Mouse (Mus musculus) liver, embryonic 16.5 days (tissue): Measurements from ENCODE around the gene Coro1a. TPM values are rescaled to one million over a fixed set of nuclear protein-coding genes. Genes with fewer than 3 reads are reported as not detected.
"Not testable (repeated sequence)": the region's sequence is repeated elsewhere in the genome, so short reads cannot be mapped to it uniquely, and the experiment has no call there.

ENCODE experiments used
- ATAC-seq: fragments of 200-750 bp; cut with Nextera tagmentation; 2 replicates; pipeline ENCODE4 v1.8.0; 2017; ENCODE audit warnings: low read depth, mild to moderate bottlenecking, moderate number of reproducible peaks, moderate library complexity
- H3K27ac ChIP-seq: fragments of 300-500 bp; sonication (generic); 2 replicates; pipeline ENCODE4 v1.5.1; 2014; ENCODE audit warnings: mild to moderate bottlenecking, low read length
- H3K27me3 ChIP-seq: fragments of 300-500 bp; sonication (generic); 2 replicates; pipeline ENCODE4 v1.6.1; 2014; ENCODE audit warnings: low read depth, low read length, mixed read lengths; ENCODE audit not compliant: control insufficient read depth, insufficient read depth
- H3K36me3 ChIP-seq: fragments of 300-500 bp; sonication (generic); 2 replicates; pipeline ENCODE4 v1.6.1; 2014; ENCODE audit warnings: mild to moderate bottlenecking; ENCODE audit not compliant: control insufficient read depth, insufficient read depth
- H3K4me1 ChIP-seq: fragments of 300-500 bp; sonication (generic); 2 replicates; pipeline ENCODE4 v1.6.1; 2014; ENCODE audit warnings: low read depth, low read length, mixed read lengths; ENCODE audit not compliant: control insufficient read depth
- H3K4me2 ChIP-seq: fragments of 300-500 bp; sonication (generic); 2 replicates; pipeline ENCODE4 v1.6.1; 2014; ENCODE audit warnings: low read depth, low read length, mixed read lengths
- H3K4me3 ChIP-seq: fragments of 300-500 bp; sonication (generic); 2 replicates; pipeline ENCODE4 v1.5.1; 2014; ENCODE audit warnings: low read depth, mild to moderate bottlenecking, low read length
- H3K9ac ChIP-seq: fragments of 300-500 bp; sonication (generic); 2 replicates; pipeline ENCODE4 v1.6.1; 2014; ENCODE audit warnings: low read depth, low read length
- H3K9me3 ChIP-seq: fragments of 300-500 bp; sonication (generic); replicated peaks from 2 replicates; pipeline ENCODE4 v1.6.1; 2016; ENCODE audit warnings: low read length; ENCODE audit not compliant: control insufficient read depth
- WGBS: fragments of 180-500 bp; shearing (Covaris S2); extraction: QIAGEN DNeasy Blood & Tissue Kit; methylation state at CpG from one replicate; pipeline ENCODE4 v1.1.7; 2014; ENCODE audit not compliant: insufficient replicate concordance; 5-methylcytosine and 5-hydroxymethylcytosine counted together
- polyA plus RNA-seq: library from polyadenylated mRNA; unstranded; fragments of >200 nt; fragmentation: Nextera tagmentation; extraction: Ambion mirVana; gene quantifications from 2 replicates; pipeline ENCODE4 v1.2.1, GENCODE M21; 2015

The Coro1a gene
- polyA plus RNA-seq, 1 experiment from 2014 or later: 105 TPM

- peaks cover 4% of the 10 kb centered on the region; the same call in 1 of the 2 replicates for H3K36me3 ChIP-seq
- peaks cover 17% of the 10 kb centered on the region for H3K4me1 ChIP-seq
- no peak overlapping the region; the same call in 1 of the 2 replicates for H3K9ac ChIP-seq
- 58% methylated on average over 10 of the region's 10 CpGs for WGBS
- H3K4me3 ChIP-seq: peak overlapping the region; percentile 68
- H3K27ac ChIP-seq: no peak overlapping the region
- no peaks in the 10 kb centered on the region for H3K9me3 ChIP-seq
- H3K4me2 ChIP-seq: peak overlapping the region; percentile 94
- no peak for ATAC-seq
- no peaks in the 10 kb centered on the region for H3K27me3 ChIP-seq
These were observed 13.0 kb downstream of the Coro1a start for GRCm38 (mm10) chr7:126694441-126695051.

DNA sequence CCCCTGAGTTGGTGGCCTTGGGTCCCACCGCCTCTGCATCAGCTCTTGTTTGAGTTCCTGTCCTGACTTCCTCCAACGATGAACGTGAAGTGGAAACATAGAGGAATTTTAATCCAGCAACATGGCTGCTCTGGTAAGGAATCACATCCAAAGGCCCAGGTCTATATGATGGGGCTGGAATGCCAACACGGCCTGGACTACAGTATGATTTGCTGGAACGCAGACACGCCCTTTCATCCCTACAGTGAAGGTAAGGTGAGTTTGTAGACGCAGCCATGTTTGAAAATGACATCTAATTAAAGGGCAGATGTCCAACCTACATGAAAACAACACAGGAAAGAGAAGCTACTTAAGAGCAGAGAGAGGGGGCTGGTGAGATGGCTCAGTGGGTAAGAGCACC is 13.8 kb downstream of the Coro1a start:
- H3K4me1 ChIP-seq: peaks cover 17% of the 10 kb centered on the region
- H3K4me2 ChIP-seq: no peak overlapping the region
- H3K27ac ChIP-seq: no peak overlapping the region
- WGBS: 71% methylated on average over 7 of the region's 7 CpGs
- H3K4me3 ChIP-seq: no peak overlapping the region
- ATAC-seq: no peak
- H3K9me3 ChIP-seq: no peaks in the 10 kb centered on the region
- no peak overlapping the region for H3K9ac ChIP-seq
- H3K36me3 ChIP-seq: peaks cover 4% of the 10 kb centered on the region; the same call in 1 of the 2 replicates
- no peaks in the 10 kb centered on the region for H3K27me3 ChIP-seq

DNA sequence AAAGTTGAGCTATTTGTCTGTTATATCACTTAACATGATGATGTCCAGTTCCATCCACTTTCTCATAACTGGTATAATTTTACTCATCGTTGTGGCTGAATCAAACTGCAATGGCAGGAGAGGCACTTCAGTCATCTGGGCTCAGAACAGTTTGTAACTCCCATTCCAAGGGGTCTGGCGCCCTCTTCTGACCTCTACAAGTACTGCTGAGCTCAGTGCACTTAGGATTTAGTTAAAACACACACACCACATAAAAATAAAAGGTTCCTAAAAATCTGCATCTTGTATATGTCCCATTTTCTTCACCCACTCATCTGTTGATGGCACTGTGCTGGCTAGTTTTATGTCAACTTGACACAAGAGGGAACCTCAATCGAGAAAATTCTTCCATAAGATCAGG is 14.3 kb downstream of the Coro1a start:
- Histone ChIP-seq H3K27ac (no peak overlapping the region), H3K4me2 (no peak overlapping the region), H3K9ac (no peak overlapping the region), H3K4me1 (peaks cover 17% of the 10 kb centered on the region), H3K9me3 (no peaks in the 10 kb centered on the region), H3K4me3 (no peak overlapping the region), H3K36me3 (peaks cover 4% of the 10 kb centered on the region; the same call in 1 of the 2 replicates), H3K27me3 (no peaks in the 10 kb centered on the region)
- WGBS: 18% methylated on average over 3 of the region's 3 CpGs
- ATAC-seq: no peak

DNA sequence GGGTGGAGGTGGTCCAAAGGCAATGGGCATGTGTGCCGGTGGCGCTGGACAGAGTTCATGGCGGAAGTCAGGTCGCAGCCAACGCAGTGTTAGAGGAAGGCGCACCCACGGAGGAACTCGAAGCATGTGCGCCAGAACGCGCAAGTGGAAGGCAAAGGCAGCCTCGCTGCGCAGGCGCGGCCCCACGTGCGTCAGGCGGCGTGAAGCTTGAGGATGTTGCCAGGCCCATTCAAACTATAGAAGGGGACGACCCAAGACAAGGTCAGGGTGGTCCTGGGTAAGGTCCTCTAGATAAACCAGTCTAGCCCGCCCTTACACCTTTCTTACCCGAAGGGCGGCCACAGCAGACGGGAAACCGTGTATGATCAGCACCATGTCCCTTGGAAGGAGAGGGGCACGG is 15.2 kb downstream of the Coro1a start:
- Histone ChIP-seq H3K4me2 (no peak overlapping the region), H3K4me1 (peaks cover 17% of the 10 kb centered on the region), H3K27ac (no peak overlapping the region), H3K27me3 (no peaks in the 10 kb centered on the region), H3K36me3 (peaks cover 4% of the 10 kb centered on the region; the same call in 1 of the 2 replicates), H3K9me3 (no peaks in the 10 kb centered on the region), H3K4me3 (no peak overlapping the region), H3K9ac (no peak overlapping the region)
- ATAC-seq: no peak
- 91% methylated on average over 26 of the region's 26 CpGs for WGBS

GRCm38 (mm10) chr7:126691676-126692075 is 15.9 kb downstream of the Coro1a start:
- no peak for ATAC-seq
- 67% methylated on average over 5 of the region's 5 CpGs for WGBS
- Histone ChIP-seq H3K9me3 (no peaks in the 10 kb centered on the region), H3K4me2 (no peak overlapping the region), H3K4me3 (no peak overlapping the region), H3K9ac (no peak overlapping the region), H3K4me1 (peaks cover 12% of the 10 kb centered on the region), H3K27me3 (no peaks in the 10 kb centered on the region), H3K36me3 (peaks cover 4% of the 10 kb centered on the region; the same call in 1 of the 2 replicates), H3K27ac (no peak overlapping the region)

DNA sequence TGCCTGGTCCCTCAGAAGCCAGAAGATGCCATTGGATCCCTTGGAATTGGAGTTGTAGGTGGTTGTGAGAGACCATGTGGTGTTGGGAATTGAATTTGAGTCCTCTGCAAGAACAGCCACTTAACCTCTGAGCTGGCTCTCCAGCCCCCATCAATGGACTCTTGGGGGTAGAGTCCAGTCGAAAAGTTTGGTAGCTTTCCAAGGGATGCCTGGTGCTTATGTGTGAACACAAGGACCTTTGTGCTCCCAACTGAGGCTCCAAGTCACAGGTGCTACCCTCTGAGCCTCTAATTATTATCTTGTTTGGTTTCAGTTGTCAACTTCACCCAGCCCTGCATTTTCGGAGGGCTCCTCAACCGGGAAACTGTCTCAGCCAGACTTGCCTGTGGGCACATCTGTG is 16.9 kb downstream of the Coro1a start:
- ATAC-seq: no peak
- Histone ChIP-seq H3K9ac (no peak overlapping the region), H3K4me2 (no peak overlapping the region), H3K4me1 (peaks cover 8% of the 10 kb centered on the region), H3K27me3 (no peaks in the 10 kb centered on the region), H3K36me3 (peaks cover 4% of the 10 kb centered on the region; the same call in 1 of the 2 replicates), H3K9me3 (no peaks in the 10 kb centered on the region), H3K27ac (peak overlapping the region; percentile 34; the same call in 1 of the 2 replicates), H3K4me3 (no peak overlapping the region)
- WGBS: 63% methylated on average over 3 of the region's 3 CpGs

- 52% methylated on average over 3 of the region's 3 CpGs for WGBS
- Histone ChIP-seq H3K9ac (no peak overlapping the region), H3K4me2 (no peak overlapping the region), H3K27ac (peak overlapping the region; percentile 38; the same call in 1 of the 2 replicates), H3K9me3 (no peaks in the 10 kb centered on the region), H3K36me3 (peaks cover 4% of the 10 kb centered on the region; the same call in 1 of the 2 replicates), H3K4me3 (no peak overlapping the region), H3K27me3 (no peaks in the 10 kb centered on the region), H3K4me1 (peaks cover 3% of the 10 kb centered on the region)
- peak; percentile 64 for ATAC-seq
These were observed 18.6 kb downstream of the Coro1a start for GRCm38 (mm10) chr7:126689021-126689420.

- H3K36me3 ChIP-seq, H3K27ac ChIP-seq, H3K4me2 ChIP-seq, ATAC-seq, H3K27me3 ChIP-seq, H3K9ac ChIP-seq, H3K4me1 ChIP-seq, H3K9me3 ChIP-seq, H3K4me3 ChIP-seq: not testable (repeated sequence)
- whole genome bisulfite sequencing: 59% methylated on average over 4 of the region's 4 CpGs
These were observed 19.4 kb downstream of the Coro1a start for GRCm38 (mm10) chr7:126688156-126688555.

- H3K9ac ChIP-seq: no peak overlapping the region
- no peak overlapping the region for H3K4me2 ChIP-seq
- H3K9me3 ChIP-seq: no peaks in the 10 kb centered on the region
- ATAC-seq: no peak
- H3K27ac ChIP-seq: no peak overlapping the region
- no peaks in the 10 kb centered on the region for H3K27me3 ChIP-seq
- no peaks in the 10 kb centered on the region for H3K36me3 ChIP-seq
- no peak overlapping the region for H3K4me3 ChIP-seq
- 87% methylated on average over 5 of the region's 5 CpGs for WGBS
- no peaks in the 10 kb centered on the region for H3K4me1 ChIP-seq
These were observed 26.4 kb downstream of the Coro1a start for GRCm38 (mm10) chr7:126681221-126681620.
